Mouse (Mus musculus): Measurements from ENCODE around the gene Pknox2.

GRCm38 (mm10) chr9:37094230-37094990 lies 52.8 kb downstream of the Pknox2 start:
- TF ChIP-seq CTCF (IDR thresholded peaks at IDR 0.05; ENCODE audit: insufficient read depth, low read length), result no peak
- TF ChIP-seq POLR2A (IDR thresholded peaks at IDR 0.05; ENCODE audit: borderline replicate concordance, extremely low read depth, low read depth, low read length), result no peak

Data from lung, adult 2 months (tissue).